Mouse (Mus musculus) forebrain, embryonic 14.5 days (tissue): ENCODE measurements around the gene Arid1b. TPM values are rescaled to one million over a fixed set of nuclear protein-coding genes. Genes with fewer than 3 reads are reported as not detected.

Source experiments
- ATAC-seq: fragments of 200-750 bp; cut with Nextera tagmentation; 2 replicates; pipeline ENCODE4 v1.8.0; 2017; ENCODE audit warnings: mild to moderate bottlenecking, moderate library complexity
- DNase-seq: peaks from one replicate; pipeline ENCODE4 v3.0.0-alpha.2; 2015; ENCODE audit warnings: low spot score
- H3K27ac ChIP-seq: fragments of 300-500 bp; sonication (generic); 2 replicates; pipeline ENCODE4 v1.5.1; 2014; ENCODE audit warnings: low read depth, mild to moderate bottlenecking, control low read depth, low read length, moderate library complexity
- H3K27me3 ChIP-seq: fragments of 300-500 bp; sonication (generic); replicated peaks from 2 replicates; pipeline ENCODE4 v1.6.1; 2014; ENCODE audit warnings: low read length, control low read depth, mixed read lengths; ENCODE audit not compliant: control insufficient read depth, insufficient read depth
- H3K36me3 ChIP-seq: fragments of 300-500 bp; sonication (generic); 2 replicates; pipeline ENCODE4 v1.6.1; 2014; ENCODE audit warnings: low read length, control low read depth; ENCODE audit not compliant: control insufficient read depth, insufficient read depth
- H3K4me1 ChIP-seq: fragments of 300-500 bp; sonication (generic); 2 replicates; pipeline ENCODE4 v1.6.1; 2014; ENCODE audit warnings: antibody characterized with exemption, low read length, control low read depth; ENCODE audit not compliant: control insufficient read depth, insufficient read depth
- H3K4me2 ChIP-seq: fragments of 300-500 bp; sonication (generic); 2 replicates; pipeline ENCODE4 v1.6.1; 2014; ENCODE audit warnings: mild to moderate bottlenecking, control low read depth, low read length
- H3K4me3 ChIP-seq: fragments of 300-500 bp; sonication (generic); 2 replicates; pipeline ENCODE4 v1.5.1; 2014; ENCODE audit warnings: low read depth, low read length, control low read depth
- H3K9ac ChIP-seq: fragments of 300-500 bp; sonication (generic); 2 replicates; pipeline ENCODE4 v1.6.1; 2014; ENCODE audit warnings: mild to moderate bottlenecking, low read length, control low read depth, moderate library complexity
- H3K9me3 ChIP-seq: fragments of 300-500 bp; sonication (generic); replicated peaks from 2 replicates; pipeline ENCODE4 v1.6.1; 2016; ENCODE audit warnings: low read length, control low read depth, mixed read lengths; ENCODE audit not compliant: control insufficient read depth
- WGBS: fragments of 180-500 bp; shearing (Covaris S2); extraction: QIAGEN DNeasy Blood & Tissue Kit; methylation state at CpG from one replicate; pipeline ENCODE4 v1.1.7; 2014; 5-methylcytosine and 5-hydroxymethylcytosine counted together
- polyA plus RNA-seq: library from polyadenylated mRNA; unstranded; fragments of >200 nt; fragmentation: Nextera tagmentation; extraction: Ambion mirVana; gene quantifications from 2 replicates; pipeline ENCODE4 v1.2.1, GENCODE M21; 2014

Arid1b gene
- polyA plus RNA-seq, 1 experiment from 2014 or later = 11.1 TPM

GRCm38 (mm10) chr17:5153461-5153860 lies 159.3 kb downstream of the Arid1b start:
- H3K4me2 ChIP-seq = no peak overlapping the region
- H3K4me3 ChIP-seq = no peak overlapping the region
- no peaks in the 10 kb centered on the region for H3K9me3 ChIP-seq
- no peak for DNase-seq
- no peak for ATAC-seq
- peaks cover 9% of the 10 kb centered on the region; the same call in 1 of the 2 replicates for H3K4me1 ChIP-seq
- WGBS = 88% methylated on average over 2 of the region's 2 CpGs
- H3K27me3 ChIP-seq = no peaks in the 10 kb centered on the region
- no peak overlapping the region for H3K9ac ChIP-seq
- H3K36me3 ChIP-seq = no peaks in the 10 kb centered on the region
- H3K27ac ChIP-seq = no peak overlapping the region

- Histone ChIP-seq H3K27ac (no peak overlapping the region), H3K9me3 (no peaks in the 10 kb centered on the region), H3K36me3 (no peaks in the 10 kb centered on the region), H3K4me2 (no peak overlapping the region), H3K9ac (no peak overlapping the region), H3K4me3 (no peak overlapping the region), H3K4me1 (0 out of 2 replicates have a peak, but pooled peaks cover 7% of the 10 kb centered on the region), H3K27me3 (no peaks in the 10 kb centered on the region)
- no peak for DNase-seq
- WGBS = 76% methylated on average over 6 of the region's 6 CpGs
- no peak for ATAC-seq
Measured at GRCm38 (mm10) chr17:5154322-5154721, 160.2 kb downstream of the Arid1b start.

- DNase-seq = no peak
- ATAC-seq = no peak
- Histone ChIP-seq H3K4me2 (no peak overlapping the region), H3K9ac (no peak overlapping the region), H3K4me3 (no peak overlapping the region), H3K4me1 (0 out of 2 replicates have a peak, but pooled peaks cover 7% of the 10 kb centered on the region), H3K27ac (no peak overlapping the region), H3K27me3 (no peaks in the 10 kb centered on the region), H3K36me3 (no peaks in the 10 kb centered on the region), H3K9me3 (no peaks in the 10 kb centered on the region)
- WGBS = 83% methylated on average over 7 of the region's 7 CpGs
Measured at GRCm38 (mm10) chr17:5157609-5158008, 163.5 kb downstream of the Arid1b start.

GRCm38 (mm10) chr17:5162525-5162924 lies 168.4 kb downstream of the Arid1b start:
- no peak overlapping the region for H3K4me2 ChIP-seq
- ATAC-seq (no peak), DNase-seq (no peak)
- H3K4me1 ChIP-seq = peaks cover 2% of the 10 kb centered on the region; the same call in 1 of the 2 replicates
- H3K27ac ChIP-seq = no peak overlapping the region
- WGBS = 36% methylated on average over 2 of the region's 2 CpGs
- no peak overlapping the region for H3K4me3 ChIP-seq
- no peaks in the 10 kb centered on the region for H3K9me3 ChIP-seq
- no peaks in the 10 kb centered on the region for H3K27me3 ChIP-seq
- no peak overlapping the region for H3K9ac ChIP-seq
- no peaks in the 10 kb centered on the region for H3K36me3 ChIP-seq

GRCm38 (mm10) chr17:5163251-5163826 lies 169.2 kb downstream of the Arid1b start:
- 89% methylated on average over 7 of the region's 7 CpGs for WGBS
- no peak for ATAC-seq
- Histone ChIP-seq H3K4me2 (no peak overlapping the region), H3K4me3 (no peak overlapping the region), H3K27me3 (no peaks in the 10 kb centered on the region), H3K9me3 (no peaks in the 10 kb centered on the region), H3K4me1 (peaks cover 2% of the 10 kb centered on the region; the same call in 1 of the 2 replicates), H3K36me3 (no peaks in the 10 kb centered on the region), H3K9ac (no peak overlapping the region), H3K27ac (peak overlapping the region; percentile 5; the same call in 1 of the 2 replicates)
- DNase-seq = no peak

GRCm38 (mm10) chr17:5164794-5165193 lies 170.7 kb downstream of the Arid1b start:
- no peak overlapping the region for H3K27ac ChIP-seq
- no peak overlapping the region for H3K9ac ChIP-seq
- no peaks in the 10 kb centered on the region for H3K9me3 ChIP-seq
- WGBS = 86% methylated on average over 4 of the region's 4 CpGs
- no peaks in the 10 kb centered on the region for H3K36me3 ChIP-seq
- no peaks in the 10 kb centered on the region for H3K27me3 ChIP-seq
- peaks cover 6% of the 10 kb centered on the region; the same call in 1 of the 2 replicates for H3K4me1 ChIP-seq
- H3K4me2 ChIP-seq = no peak overlapping the region
- DNase-seq (no peak), ATAC-seq (no peak)
- no peak overlapping the region for H3K4me3 ChIP-seq

- H3K4me3 ChIP-seq = no peak overlapping the region
- DNase-seq (no peak), ATAC-seq (no peak)
- WGBS = 57% methylated on average over 15 of the region's 15 CpGs
- H3K4me2 ChIP-seq = no peak overlapping the region
- H3K36me3 ChIP-seq = no peaks in the 10 kb centered on the region
- H3K27me3 ChIP-seq = no peaks in the 10 kb centered on the region
- no peak overlapping the region for H3K9ac ChIP-seq
- H3K4me1 ChIP-seq = peaks cover 6% of the 10 kb centered on the region; the same call in 1 of the 2 replicates
- H3K27ac ChIP-seq = no peak overlapping the region
- H3K9me3 ChIP-seq = no peaks in the 10 kb centered on the region
Measured at GRCm38 (mm10) chr17:5165201-5165825, 171.2 kb downstream of the Arid1b start.

GRCm38 (mm10) chr17:5166175-5166574 lies 172.0 kb downstream of the Arid1b start:
- Histone ChIP-seq H3K4me1 (peaks cover 6% of the 10 kb centered on the region; the same call in 1 of the 2 replicates), H3K27me3 (no peaks in the 10 kb centered on the region), H3K9me3 (no peaks in the 10 kb centered on the region), H3K4me3 (no peak overlapping the region), H3K4me2 (no peak overlapping the region), H3K27ac (no peak overlapping the region), H3K9ac (no peak overlapping the region), H3K36me3 (no peaks in the 10 kb centered on the region)
- 83% methylated on average over 4 of the region's 4 CpGs for WGBS
- no peak for DNase-seq
- ATAC-seq = no peak

- Histone ChIP-seq H3K4me2 (no peak overlapping the region), H3K27ac (no peak overlapping the region), H3K27me3 (no peaks in the 10 kb centered on the region), H3K4me1 (peaks cover 6% of the 10 kb centered on the region; the same call in 1 of the 2 replicates), H3K9me3 (no peaks in the 10 kb centered on the region), H3K36me3 (no peaks in the 10 kb centered on the region), H3K9ac (no peak overlapping the region), H3K4me3 (no peak overlapping the region)
- ATAC-seq (no peak), DNase-seq (no peak)
- WGBS = 87% methylated on average over 7 of the region's 7 CpGs
Measured at GRCm38 (mm10) chr17:5168046-5168445, 173.9 kb downstream of the Arid1b start.
